ENCODE assay signal across 8 mouse cellular contexts in the genomic region with DNA sequence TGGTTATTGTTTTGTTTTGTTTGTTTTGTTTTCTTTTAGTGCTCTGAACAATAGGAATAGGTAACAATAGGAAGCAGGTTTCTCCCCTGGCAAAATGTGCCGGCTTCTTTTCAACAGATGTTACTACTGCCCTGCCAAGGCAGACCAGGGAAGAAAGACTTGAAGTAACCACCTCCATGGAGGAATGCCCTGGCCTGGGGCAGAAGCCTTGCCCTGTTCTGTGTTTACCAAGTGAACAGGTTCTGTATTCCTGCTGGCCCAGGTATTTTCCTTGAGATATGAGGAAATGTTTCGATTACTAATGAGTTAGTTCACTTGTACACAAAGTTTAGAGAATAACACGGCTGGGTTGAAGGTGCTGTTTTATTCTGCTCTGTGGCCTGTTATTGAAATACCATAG. TPM values are rescaled to one million over a fixed set of nuclear protein-coding genes. Genes with fewer than 3 reads are reported as not detected.
A peak's percentile ranks its signal among the peaks of the same experiment; 100 is the strongest.
DNase-seq lines count a peak whose midpoint lies in the region; ATAC-seq lines count a peak whose summit lies in the region.

No protein-coding gene starts in this region.

- H3K27ac ChIP-seq in forebrain, embryonic 11.5 days (ENCODE audit: low read depth, low read length): no peak overlapping the region
- no peak overlapping the region for H3K27ac ChIP-seq in midbrain, embryonic 10.5 days (replicated peaks)

- peaks cover 9% of the 10 kb centered on the region for H3K27me3 ChIP-seq in erythroblast, embryonic 14.5 days (ENCODE audit: control insufficient read depth)
- H3K27me3 ChIP-seq in forebrain, embryonic 11.5 days (ENCODE audit: control insufficient read depth, insufficient read depth, low read length): no peaks in the 10 kb centered on the region
- no peaks in the 10 kb centered on the region for H3K27me3 ChIP-seq in midbrain, embryonic 10.5 days (ENCODE audit: low read depth, poor library complexity, severe bottlenecking)

- no peak overlapping the region for H3K9ac ChIP-seq in forebrain, embryonic 11.5 days (ENCODE audit: low read length)

- H3K4me2 ChIP-seq in forebrain, embryonic 11.5 days (ENCODE audit: low read depth, low read length, severe bottlenecking): peak overlapping the region; percentile 97; the same call in 1 of the 2 replicates

- peaks cover 47% of the 10 kb centered on the region for H3K36me3 ChIP-seq in erythroblast, embryonic 14.5 days (ENCODE audit: control insufficient read depth)
- H3K36me3 ChIP-seq in forebrain, embryonic 11.5 days (ENCODE audit: control insufficient read depth, insufficient read depth, low read length): no peaks in the 10 kb centered on the region
- no peaks in the 10 kb centered on the region for H3K36me3 ChIP-seq in midbrain, embryonic 10.5 days

- 63% methylated on average over 3 of the region's 3 CpGs for WGBS in forebrain, embryonic 11.5 days
- WGBS in midbrain, embryonic 10.5 days: 65% methylated on average over 3 of the region's 3 CpGs

- H3K4me3 ChIP-seq in erythroblast, embryonic 14.5 days (replicated peaks): peak overlapping the region; percentile 100
- no peak overlapping the region for H3K4me3 ChIP-seq in forebrain, embryonic 11.5 days (ENCODE audit: low read depth, low read length)
- peak overlapping the region; percentile 69; the same call in 1 of the 2 replicates for H3K4me3 ChIP-seq in midbrain, embryonic 10.5 days

- H3K4me1 ChIP-seq in erythroblast, embryonic 14.5 days (ENCODE audit: control insufficient read depth): peaks cover 56% of the 10 kb centered on the region
- peaks cover 7% of the 10 kb centered on the region; the same call in 1 of the 2 replicates for H3K4me1 ChIP-seq in forebrain, embryonic 11.5 days (replicated peaks; ENCODE audit: control insufficient read depth, insufficient read depth, low read length)
- peaks cover 24% of the 10 kb centered on the region for H3K4me1 ChIP-seq in midbrain, embryonic 10.5 days

- no peak for ATAC-seq in erythroblast, adult 5-6 weeks (replicated peaks; ENCODE audit: low FRiP score, poor library complexity, severe bottlenecking)
- no peak for ATAC-seq in forebrain, embryonic 11.5 days (replicated peaks; ENCODE audit: low FRiP score)

- DNase-seq in forebrain, embryonic 11.5 days (ENCODE audit: low spot score): no peak
- peak; percentile 54 for DNase-seq in kidney, adult 9 months
- no peak for DNase-seq in midbrain, embryonic 10.5 days (ENCODE audit: low spot score)
- DNase-seq in gastrocnemius, postnatal 10 days: no peak
- no peak for DNase-seq in spleen, postnatal 4 days (ENCODE audit: low spot score in 2 of 2)
- DNase-seq in embryo, embryonic 9.5 days (ENCODE audit: extremely low spot score): no peak

- H3K9me3 ChIP-seq in erythroblast, embryonic 14.5 days (ENCODE audit: control insufficient read depth, low read length): no peaks in the 10 kb centered on the region
- H3K9me3 ChIP-seq in forebrain, embryonic 11.5 days (ENCODE audit: control insufficient read depth, low read length): no peaks in the 10 kb centered on the region
- no peaks in the 10 kb centered on the region for H3K9me3 ChIP-seq in midbrain, embryonic 10.5 days (replicated peaks)

RNA-seq across cellular contexts. Expression of a gene that starts 1.4 kb away (rescaled TPM):
- polyA plus RNA-seq in erythroblast, embryonic 14.5 days (2012): 4.8 and 5.1 TPM in 2 replicates
- total RNA-seq in erythroblast, adult 5-6 weeks (2015; ENCODE audit: low replicate concordance): 36.7 and 76.9 TPM in 2 replicates
- total RNA-seq in erythroblast, adult 5-6 weeks (2017; ENCODE audit: low replicate concordance): 56.0 and 76.3 TPM in 2 replicates
- 18.2 TPM in 2 replicates for polyA plus RNA-seq in forebrain, embryonic 11.5 days (2014; fragmentation: Nextera tagmentation; extraction: Ambion mirVana)
- 15.6 and 18.9 TPM in 2 replicates for polyA plus RNA-seq in midbrain, embryonic 10.5 days (2016; fragmentation: Nextera tagmentation; extraction: Ambion mirVana)
- 1 to 10 TPM; 1.9 to 2.7 TPM for total RNA-seq in gastrocnemius, postnatal 10 days (2021)

RNA-seq across cellular contexts. Expression of a gene that starts 1.5 kb away (rescaled TPM):
- polyA plus RNA-seq in erythroblast, embryonic 14.5 days (2012): 1.4 and 1.8 TPM in 2 replicates
- 89.7 and 118 TPM in 2 replicates for total RNA-seq in erythroblast, adult 5-6 weeks (2015; ENCODE audit: low replicate concordance)
- total RNA-seq in erythroblast, adult 5-6 weeks (2017; ENCODE audit: low replicate concordance): 157 and 168 TPM in 2 replicates
- 196 and 197 TPM in 2 replicates for polyA plus RNA-seq in forebrain, embryonic 11.5 days (2014; fragmentation: Nextera tagmentation; extraction: Ambion mirVana)
- 227 and 241 TPM in 2 replicates for polyA plus RNA-seq in midbrain, embryonic 10.5 days (2016; fragmentation: Nextera tagmentation; extraction: Ambion mirVana)
- 10 to 100 TPM; 41.4 to 49.6 TPM for total RNA-seq in gastrocnemius, postnatal 10 days (2021)

RNA-seq across cellular contexts. Expression of a gene that starts 28.7 kb away (rescaled TPM):
- polyA plus RNA-seq in erythroblast, embryonic 14.5 days (2012): 0.02 TPM in 1 of 2 replicates, not detected in the other
- not detected in 2 replicates for total RNA-seq in erythroblast, adult 5-6 weeks (2015; ENCODE audit: low replicate concordance)
- total RNA-seq in erythroblast, adult 5-6 weeks (2017; ENCODE audit: low replicate concordance): not detected in 2 replicates
- 3.4 and 5.0 TPM in 2 replicates for polyA plus RNA-seq in forebrain, embryonic 11.5 days (2014; fragmentation: Nextera tagmentation; extraction: Ambion mirVana)
- polyA plus RNA-seq in midbrain, embryonic 10.5 days (2016; fragmentation: Nextera tagmentation; extraction: Ambion mirVana): 0.25 and 0.38 TPM in 2 replicates
- under 1 TPM; 0.63 to 0.87 TPM for total RNA-seq in gastrocnemius, postnatal 10 days (2021)

Comparison
In these comparisons a context has a peak if more than half of its experiments do, and no peak if none do; other contexts are left out.
1. RNA of a gene that starts 1.5 kb away (polyA plus RNA-seq): 227 to 241 TPM in midbrain, embryonic 10.5 days and 196 to 197 TPM in forebrain, embryonic 11.5 days; 1.4 to 1.8 TPM in erythroblast, embryonic 14.5 days; every median in the first group is over 10 times any median in the second.